11 mouse cellular contexts compared by ENCODE assay signal in the genomic region with DNA sequence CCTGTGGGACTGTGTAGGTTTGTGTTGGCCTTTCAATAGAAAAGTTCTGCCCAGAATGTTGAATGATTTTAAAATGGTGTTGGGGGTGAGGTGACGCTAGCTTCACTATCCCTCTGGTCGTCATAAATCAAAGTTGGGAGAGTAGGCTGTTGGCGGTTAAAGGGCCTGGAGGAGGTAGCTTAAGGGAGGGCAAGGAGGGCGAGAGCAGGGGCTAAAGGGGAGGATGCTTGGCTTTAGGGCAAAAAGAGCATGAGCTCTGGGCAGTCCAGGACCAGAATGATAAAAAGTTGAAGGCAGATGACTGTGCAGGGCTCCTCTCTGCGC. TPM values are rescaled to one million over a fixed set of nuclear protein-coding genes. Genes with fewer than 3 reads are reported as not detected.
DNase-seq lines count a peak whose midpoint lies in the region; ATAC-seq lines count a peak whose summit lies in the region.
"Had no signal": no experiment of that assay in that cellular context is flagged by ENCODE, and none has a peak within 500 bp of the region (broad histone marks: within the 10 kb centered on the region; RNA-seq: fewer than 3 reads in every experiment).

No protein-coding gene starts in this region.

- H3K4me1 ChIP-seq in hindbrain, embryonic 15.5 days (replicated peaks): peaks cover 20% of the 10 kb centered on the region; the same call in 1 of the 2 replicates
- H3K4me1 ChIP-seq in hindbrain, embryonic 11.5 days (replicated peaks; ENCODE audit: control insufficient read depth, insufficient read depth, low read length): no peaks in the 10 kb centered on the region
- H3K4me1 ChIP-seq in brown adipose tissue, adult 24 weeks (ENCODE audit: control insufficient read depth, insufficient read depth, insufficient read length, low read length): peaks cover 37% of the 10 kb centered on the region
- peaks cover 57% of the 10 kb centered on the region for H3K4me1 ChIP-seq in limb, embryonic 13.5 days

- ATAC-seq in hindbrain, embryonic 15.5 days (ENCODE audit: low FRiP score, low read depth): no peak
- no peak for ATAC-seq in hindbrain, embryonic 11.5 days (ENCODE audit: low FRiP score)
- ATAC-seq in limb, embryonic 13.5 days (ENCODE audit: low FRiP score, low read depth): no peak

- H3K36me3 ChIP-seq in hindbrain, embryonic 15.5 days: no peaks in the 10 kb centered on the region
- no peaks in the 10 kb centered on the region for H3K36me3 ChIP-seq in hindbrain, embryonic 11.5 days (ENCODE audit: control insufficient read depth, insufficient read depth, low read length)
- H3K36me3 ChIP-seq in limb, embryonic 13.5 days: no peaks in the 10 kb centered on the region

- no peak overlapping the region for H3K4me2 ChIP-seq in hindbrain, embryonic 15.5 days
- no peak overlapping the region for H3K4me2 ChIP-seq in hindbrain, embryonic 11.5 days (replicated peaks; ENCODE audit: low read depth, low read length)
- no peak overlapping the region; the same call in 1 of the 2 replicates for H3K4me2 ChIP-seq in limb, embryonic 13.5 days (replicated peaks)

- H3K4me3 ChIP-seq in hindbrain, embryonic 15.5 days: no peak overlapping the region
- no peak overlapping the region for H3K4me3 ChIP-seq in hindbrain, embryonic 11.5 days (ENCODE audit: low read depth, low read length)
- H3K4me3 ChIP-seq in brown adipose tissue, adult 24 weeks (ENCODE audit: insufficient read depth, low read depth, low read length): no peak overlapping the region
- no peak overlapping the region for H3K4me3 ChIP-seq in limb, embryonic 13.5 days

- H3K9me3 ChIP-seq in hindbrain, embryonic 15.5 days: no peaks in the 10 kb centered on the region
- no peaks in the 10 kb centered on the region for H3K9me3 ChIP-seq in hindbrain, embryonic 11.5 days (ENCODE audit: control insufficient read depth, low read length)
- no peaks in the 10 kb centered on the region for H3K9me3 ChIP-seq in limb, embryonic 13.5 days

- 69% methylated on average over 5 of the region's 5 CpGs for WGBS in hindbrain, embryonic 15.5 days
- 83% methylated on average over 5 of the region's 5 CpGs for WGBS in hindbrain, embryonic 11.5 days
- 27% methylated on average over 5 of the region's 5 CpGs for whole genome bisulfite sequencing in limb, embryonic 13.5 days

- peak overlapping the region; percentile 58 for H3K27ac ChIP-seq in hindbrain, embryonic 15.5 days (replicated peaks)
- H3K27ac ChIP-seq in hindbrain, embryonic 11.5 days (ENCODE audit: low read depth, low read length): no peak overlapping the region; the same call in 1 of the 2 replicates
- H3K27ac ChIP-seq in brown adipose tissue, adult 24 weeks (replicated peaks; ENCODE audit: low read depth, low read length): peak overlapping the region; percentile 75
- H3K27ac ChIP-seq in limb, embryonic 13.5 days: peak overlapping the region; percentile 83

- DNase-seq in hindbrain, embryonic 11.5 days (ENCODE audit: low spot score): no peak
- peak; percentile 14 for DNase-seq in embryo, embryonic 9.5 days (ENCODE audit: extremely low spot score)
- DNase-seq in thymus, postnatal 4 days: no peak
- no peak for DNase-seq in left cerebral cortex, postnatal 25 days (ENCODE audit: low spot score in 2 of 2)
- DNase-seq in retina, postnatal 1 day: no peak
- DNase-seq: adrenal gland, adult 8-10 months had no signal

- intact Hi-C loops in left cerebral cortex, postnatal 25 days (cut with DNase I): no loop called here

- no peaks in the 10 kb centered on the region for H3K27me3 ChIP-seq in hindbrain, embryonic 15.5 days
- H3K27me3 ChIP-seq in hindbrain, embryonic 11.5 days (ENCODE audit: control insufficient read depth, insufficient read depth, low read length): no peaks in the 10 kb centered on the region
- H3K27me3 ChIP-seq in limb, embryonic 13.5 days: no peaks in the 10 kb centered on the region

- H3K9ac ChIP-seq in hindbrain, embryonic 15.5 days: no peak overlapping the region
- no peak overlapping the region for H3K9ac ChIP-seq in hindbrain, embryonic 11.5 days (ENCODE audit: low read depth, low read length)
- peak overlapping the region; percentile 55; the same call in 1 of the 2 replicates for H3K9ac ChIP-seq in limb, embryonic 13.5 days

RNA-seq across cellular contexts. Expression of a gene that starts 42.6 kb away (rescaled TPM):
- 0.10 and 0.29 TPM in 2 replicates for polyA plus RNA-seq in hindbrain, embryonic 15.5 days (2015; fragmentation: Nextera tagmentation; extraction: Ambion mirVana)
- polyA plus RNA-seq in hindbrain, embryonic 11.5 days (2014; fragmentation: Nextera tagmentation; extraction: Ambion mirVana): 0.18 TPM in 1 of 2 replicates, not detected in the other
- polyA plus RNA-seq in brown adipose tissue, adult 24 weeks (2012; ENCODE audit: insufficient read depth, insufficient read length, missing spikeins): not detected in 2 replicates
- polyA plus RNA-seq in limb, embryonic 13.5 days (2015; fragmentation: Nextera tagmentation; extraction: Ambion mirVana): 1.3 TPM in 2 replicates
- total RNA-seq in left cerebral cortex, postnatal 25 days (2021): not detected
- total RNA-seq: gastrocnemius, postnatal 36 days; layer of hippocampus, postnatal 36 days had no signal
